Mouse (Mus musculus): ENCODE measurements around the gene Prss38. TPM values are rescaled to one million over a fixed set of nuclear protein-coding genes. Genes with fewer than 3 reads are reported as not detected.

Gene Prss38
- total RNA-seq (2022), result not detected

DNA sequence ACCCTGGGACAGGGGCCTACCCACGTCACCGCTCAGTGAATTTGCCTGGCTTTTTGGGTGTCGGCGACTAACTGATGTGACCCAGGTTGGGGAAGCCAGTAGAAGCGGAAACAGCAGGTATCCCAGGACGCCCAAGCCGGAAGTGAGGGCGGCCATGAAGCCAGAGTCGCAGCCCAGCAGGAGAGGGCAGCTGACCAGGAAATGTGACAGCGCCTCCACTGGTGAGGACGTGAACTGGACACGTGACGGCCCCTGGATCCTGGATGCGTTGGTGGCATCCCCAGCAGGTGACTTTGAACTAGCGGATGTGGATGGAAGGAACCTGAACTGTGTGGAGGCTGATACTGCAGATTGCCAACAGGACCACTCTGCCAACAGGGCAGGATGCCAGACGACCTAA lies at the start of gene Prss38:
Gene Prss38, minus strand, starts transcription at position 183 of the 400 bp plus-strand sequence.
- DNase-seq, result no peak

DNA sequence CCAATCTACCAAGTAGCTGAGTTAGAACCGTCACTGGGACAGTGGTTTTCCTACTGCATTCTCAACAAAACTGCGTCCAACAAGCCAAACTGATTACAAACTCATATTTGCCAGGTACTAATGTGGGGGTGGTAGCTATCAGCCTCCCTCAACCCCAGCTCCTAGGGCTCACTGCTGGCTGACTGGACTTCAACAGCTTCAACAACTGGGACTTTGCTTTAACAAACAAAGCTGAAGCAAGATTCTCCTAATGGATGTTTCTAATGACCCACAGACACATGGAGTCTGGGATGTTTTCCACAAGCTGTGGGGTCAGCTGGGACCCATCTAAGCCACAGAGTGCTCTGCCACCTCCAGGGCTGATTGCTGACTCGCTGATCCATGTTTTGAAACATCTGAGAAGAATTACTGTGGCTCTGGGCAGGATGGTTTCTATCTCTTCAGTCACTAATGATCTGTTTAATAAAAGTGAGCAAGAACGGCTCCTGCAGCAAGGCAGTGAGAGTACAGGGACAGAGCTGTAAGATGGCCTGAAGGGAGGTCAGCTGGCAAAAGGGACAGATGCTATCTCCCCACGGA lies 47.6 kb upstream of the Prss38 start:
- DNase-seq, result no peak

DNA sequence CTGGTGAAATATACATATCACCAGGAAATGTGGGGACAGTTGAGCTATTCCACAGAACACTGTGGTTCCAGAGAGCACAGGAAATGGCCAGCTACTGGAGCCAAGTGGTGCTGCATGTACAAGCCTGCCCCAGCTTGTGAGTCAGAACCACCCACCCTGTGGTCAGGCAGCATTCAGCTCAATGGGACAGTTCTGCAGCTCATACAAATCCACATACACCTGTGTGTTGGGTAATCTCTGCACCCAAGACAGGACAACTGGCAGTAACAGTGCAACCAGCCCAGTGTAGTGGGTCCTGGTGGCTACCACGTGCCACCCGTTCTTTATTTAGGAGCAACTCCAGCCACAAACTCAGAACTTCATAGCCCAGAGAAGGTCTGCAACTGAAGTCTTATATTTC lies 46.5 kb upstream of the Prss38 start:
- DNase-seq, result no peak

- DNase-seq, result no peak
Observed at GRCm38 (mm10) chr11:59421436-59421835, 46.0 kb upstream of the Prss38 start.

- DNase-seq, result no peak
Observed at GRCm38 (mm10) chr11:59418708-59419107, 43.3 kb upstream of the Prss38 start.

DNA sequence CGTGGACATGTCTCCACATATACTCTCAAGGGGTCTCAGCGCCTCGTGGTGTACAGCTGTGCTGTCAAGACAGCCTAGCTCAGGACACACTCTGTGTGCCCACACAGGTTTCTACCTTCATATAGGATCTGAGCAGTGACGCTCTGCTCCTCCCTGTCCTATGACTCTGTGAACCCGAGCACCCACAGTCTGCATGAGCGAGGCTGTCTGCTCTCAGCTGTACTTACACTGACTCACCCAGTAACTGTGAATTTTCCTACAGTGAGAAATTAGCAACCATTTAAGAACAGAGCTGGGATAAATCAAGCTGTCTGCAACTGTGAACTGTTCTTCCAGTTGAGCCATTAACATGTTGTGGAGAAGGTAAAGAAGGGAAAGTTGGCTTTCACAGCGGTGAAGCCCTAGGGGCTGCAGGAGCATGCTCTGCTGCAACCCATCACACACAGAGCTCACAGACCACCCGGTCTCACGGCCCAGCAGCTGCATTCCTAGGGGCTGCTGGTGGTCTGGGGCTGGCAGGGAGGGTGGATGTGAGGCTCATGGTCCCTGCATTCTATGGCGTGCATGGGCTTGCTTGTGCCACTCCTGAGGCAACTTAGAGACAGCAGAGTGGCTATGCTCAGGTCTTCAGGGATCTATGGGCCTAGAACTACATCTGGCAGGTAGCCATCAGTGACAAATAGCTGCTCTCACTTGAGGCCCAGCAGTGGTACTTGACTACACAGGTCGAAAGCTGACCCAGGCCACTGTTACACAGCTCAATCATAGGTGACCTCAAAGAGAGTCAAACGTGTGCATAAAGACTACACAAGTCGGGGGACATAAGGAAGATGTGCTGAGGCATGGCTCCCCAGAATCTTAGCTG lies 37.8 kb upstream of the Prss38 start:
- DNase-seq, result no peak

- DNase-seq, result no peak
Observed at GRCm38 (mm10) chr11:59412058-59412457, 36.6 kb upstream of the Prss38 start.

- peak; percentile 78 for DNase-seq
Observed at GRCm38 (mm10) chr11:59410851-59411250, 35.4 kb upstream of the Prss38 start.

DNA sequence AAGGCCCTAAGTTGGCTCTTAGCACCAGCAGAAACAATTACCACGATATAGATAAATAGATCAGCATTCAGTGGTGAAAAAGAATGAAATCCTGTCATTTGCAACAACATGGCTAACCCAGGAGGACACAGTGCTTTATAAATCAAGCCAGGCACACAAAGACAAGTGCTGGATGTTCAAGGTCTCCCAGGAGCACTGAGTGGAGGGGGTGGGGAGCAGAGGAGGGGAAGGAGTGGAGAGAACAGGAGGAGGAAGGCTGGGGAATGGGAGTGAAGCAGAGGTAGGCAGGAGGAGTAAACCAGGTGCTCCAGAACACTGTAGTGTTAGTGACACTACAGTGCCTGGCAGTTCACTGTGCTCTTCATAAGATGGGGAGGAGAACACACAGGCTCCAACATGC lies 30.3 kb upstream of the Prss38 start:
- DNase-seq, result no peak

DNA sequence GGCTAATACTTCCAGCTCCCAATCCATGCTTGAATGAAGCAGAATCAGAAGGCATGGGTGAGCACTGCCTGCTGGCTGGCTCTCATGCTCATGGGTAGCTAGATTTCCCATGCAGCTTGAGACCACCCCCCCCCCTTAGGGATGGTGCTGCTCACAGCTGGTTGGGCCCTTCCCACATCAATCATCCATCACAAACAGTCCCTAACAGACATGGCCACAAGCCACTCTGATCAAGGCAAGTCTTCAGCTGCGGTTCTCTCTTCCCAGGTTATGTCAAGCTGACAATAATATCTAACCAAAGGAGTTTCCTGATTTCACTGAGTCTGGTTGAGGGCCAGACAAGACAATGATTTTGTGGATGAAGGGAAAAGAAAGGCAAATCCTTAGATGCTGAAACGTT lies 25.4 kb upstream of the Prss38 start:
- DNase-seq, result no peak

DNA sequence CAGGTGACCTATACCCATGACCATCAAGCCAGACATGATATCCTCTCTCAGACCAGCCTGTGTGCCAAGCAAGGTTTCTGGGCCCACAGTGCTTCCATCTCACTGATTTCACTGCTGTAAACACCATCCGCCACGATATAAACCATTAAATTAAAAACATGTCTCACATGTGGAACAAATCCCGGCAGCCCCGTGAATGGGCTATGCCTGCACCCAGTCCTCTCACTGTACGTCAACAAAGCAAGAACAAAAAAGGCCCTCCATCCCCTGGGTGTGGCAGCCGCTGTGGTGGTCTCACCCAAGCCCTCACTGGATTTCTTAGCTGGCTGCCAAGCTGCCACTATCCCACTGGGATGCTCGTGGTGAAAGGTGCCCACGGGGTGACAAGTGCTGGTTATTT lies 24.4 kb upstream of the Prss38 start:
- no peak for DNase-seq

DNA sequence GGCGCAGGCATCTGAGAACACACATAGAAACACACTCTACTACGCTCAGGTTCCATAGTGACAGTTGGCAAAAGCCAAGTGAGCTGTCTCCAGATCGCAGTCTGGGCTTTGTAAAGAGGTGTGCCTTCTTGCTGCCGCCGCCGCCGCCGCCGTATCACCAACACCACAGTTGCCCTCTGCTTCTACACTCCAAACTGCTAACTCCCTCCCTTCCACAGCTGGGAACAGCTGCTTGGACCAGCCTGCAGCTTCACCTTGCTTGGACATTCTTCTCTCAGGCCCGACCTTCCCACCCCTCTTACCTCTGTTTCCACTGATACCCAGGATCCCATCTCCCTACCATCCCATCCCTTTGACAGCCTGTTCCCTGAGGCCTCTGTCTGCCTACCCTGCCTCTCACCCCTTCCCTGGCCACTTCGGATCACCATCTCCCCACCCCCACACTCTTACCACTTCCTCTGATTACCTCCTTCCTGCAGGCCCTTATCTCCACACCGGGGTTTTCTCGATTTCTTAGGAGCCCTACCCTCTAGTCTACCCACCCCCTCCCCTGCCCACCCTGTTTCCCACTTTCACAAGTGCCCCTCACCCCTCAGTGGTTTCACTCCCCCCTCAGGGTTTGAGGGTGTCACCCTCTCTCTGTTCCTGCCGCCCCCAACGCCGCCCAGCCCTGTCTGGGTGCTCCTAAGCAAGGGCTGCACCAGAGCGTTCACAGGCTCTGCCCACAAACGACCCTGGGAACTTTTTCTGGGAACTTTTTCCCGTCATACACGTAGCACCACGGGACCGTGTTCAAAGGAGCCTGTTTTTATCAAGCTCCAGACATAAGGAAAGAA lies 22.3 kb upstream of the Prss38 start:
- no peak for DNase-seq

- DNase-seq, result no peak
Observed at GRCm38 (mm10) chr11:59394451-59394850, 19.0 kb upstream of the Prss38 start.

GRCm38 (mm10) chr11:59393591-59393990 lies 18.1 kb upstream of the Prss38 start:
- peak; percentile 88 for DNase-seq

GRCm38 (mm10) chr11:59392300-59392699 lies 16.8 kb upstream of the Prss38 start:
- DNase-seq, result peak; percentile 64

DNA sequence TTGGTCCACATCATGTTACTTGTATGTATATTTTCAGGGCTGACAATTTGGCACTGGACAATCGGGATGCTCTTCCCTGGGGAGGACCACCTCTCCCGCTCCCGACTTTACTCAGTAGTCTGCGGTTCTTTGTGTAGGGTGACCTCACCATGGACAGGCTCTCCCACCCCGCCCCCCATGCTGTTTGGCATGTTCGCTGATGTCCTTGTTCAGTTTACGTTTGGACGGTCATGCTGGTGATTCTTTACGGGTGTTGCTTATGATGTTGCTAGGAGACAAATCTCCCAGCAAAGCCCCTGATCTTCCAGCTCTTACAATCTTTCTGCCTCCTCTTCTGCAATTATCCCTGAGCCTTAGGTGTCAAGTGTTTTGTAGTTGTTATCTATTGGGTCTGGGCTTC lies 15.0 kb upstream of the Prss38 start:
- no peak for DNase-seq

- DNase-seq, result no peak
Observed at GRCm38 (mm10) chr11:59389617-59390016, 14.2 kb upstream of the Prss38 start.

DNA sequence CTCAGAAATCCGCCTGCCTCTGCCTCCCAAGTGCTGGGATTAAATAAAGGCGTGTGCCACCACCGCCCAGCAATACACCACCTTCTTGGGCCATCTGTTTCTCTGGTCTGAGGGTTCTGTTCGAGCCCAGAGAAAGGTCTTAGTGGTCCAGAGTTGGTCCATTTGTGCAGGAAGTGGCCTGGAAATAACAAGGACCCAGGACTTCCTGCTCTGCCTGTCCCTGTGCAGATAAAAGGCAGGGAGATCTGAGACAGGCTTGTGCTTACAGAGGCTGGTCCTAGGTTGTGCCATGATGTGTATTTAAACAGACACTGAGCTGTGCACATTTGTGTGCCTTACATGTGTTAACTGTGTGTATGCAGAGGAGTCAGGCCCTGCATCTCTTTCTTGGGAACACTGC lies 13.3 kb upstream of the Prss38 start:
- DNase-seq, result no peak

GRCm38 (mm10) chr11:59387471-59387870 lies 12.0 kb upstream of the Prss38 start:
- no peak for DNase-seq

DNA sequence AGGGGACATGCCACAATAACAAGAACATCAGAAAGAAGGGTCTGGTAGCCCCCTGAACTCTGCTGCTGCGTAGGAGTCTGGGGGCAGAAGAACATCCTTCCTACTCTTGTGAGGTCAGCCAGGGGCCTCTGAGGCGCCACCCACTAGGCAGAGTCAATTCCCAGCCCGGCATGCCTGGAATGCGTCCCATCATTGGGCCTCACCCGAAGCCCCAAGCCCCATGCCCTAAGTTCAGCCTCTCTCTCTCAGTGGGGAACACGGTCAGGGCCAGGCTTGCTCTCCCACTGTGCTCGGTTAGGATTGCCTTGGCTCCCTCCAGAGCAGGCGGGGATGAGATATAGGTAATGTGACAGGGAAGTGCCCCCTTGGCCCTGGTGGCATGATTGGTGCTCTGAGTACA lies 9.7 kb upstream of the Prss38 start:
- DNase-seq, result no peak

DNA sequence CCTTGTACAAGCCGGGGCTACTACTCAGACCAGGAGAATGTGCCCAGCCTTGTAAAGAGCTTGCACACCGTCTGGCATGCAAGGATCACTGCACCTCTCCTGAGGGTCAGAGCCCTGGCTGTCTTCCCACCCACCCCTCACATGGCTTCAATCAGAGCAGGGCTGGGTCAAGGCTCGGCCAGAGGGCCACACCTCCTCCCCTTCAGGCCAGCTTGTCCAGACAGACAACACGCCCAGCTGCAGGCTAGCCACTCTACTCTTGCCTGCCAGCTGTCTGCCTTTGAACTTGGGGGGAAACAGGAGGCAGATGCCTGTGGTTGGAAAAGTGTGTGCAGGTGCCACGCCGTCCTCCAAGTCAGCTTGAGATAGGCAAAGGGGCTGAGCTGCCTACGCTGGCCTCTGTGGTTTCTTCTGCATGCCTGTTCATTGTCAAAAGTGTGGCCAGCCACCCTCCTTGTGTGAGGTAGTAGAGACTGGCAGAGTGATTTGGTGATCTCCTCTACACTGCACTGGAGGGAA lies 9.0 kb upstream of the Prss38 start:
- peak; percentile 58 for DNase-seq

DNA sequence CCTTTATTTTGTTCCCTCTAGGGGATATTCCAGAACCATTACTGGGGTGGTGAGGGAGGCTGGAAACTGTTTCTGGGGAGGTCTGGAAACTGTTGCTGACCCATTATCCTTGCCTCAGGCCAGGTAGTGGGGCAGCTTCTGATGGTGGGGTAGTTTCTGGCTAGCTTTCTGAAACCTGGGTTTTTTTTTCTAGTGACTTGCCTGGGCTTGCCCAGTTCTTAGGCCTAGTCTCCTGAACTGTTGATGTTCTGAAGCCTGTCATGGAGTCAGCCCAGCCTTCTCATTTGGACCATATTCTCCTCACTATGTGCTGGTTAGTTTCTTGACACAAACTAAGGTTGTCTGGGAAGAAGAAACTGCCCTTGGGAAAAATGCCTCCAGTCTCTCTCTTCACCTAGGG lies 4.1 kb upstream of the Prss38 start:
- no peak for DNase-seq

GRCm38 (mm10) chr11:59377999-59378398 lies 2.5 kb upstream of the Prss38 start:
- DNase-seq, result no peak
